In the genomic region with DNA sequence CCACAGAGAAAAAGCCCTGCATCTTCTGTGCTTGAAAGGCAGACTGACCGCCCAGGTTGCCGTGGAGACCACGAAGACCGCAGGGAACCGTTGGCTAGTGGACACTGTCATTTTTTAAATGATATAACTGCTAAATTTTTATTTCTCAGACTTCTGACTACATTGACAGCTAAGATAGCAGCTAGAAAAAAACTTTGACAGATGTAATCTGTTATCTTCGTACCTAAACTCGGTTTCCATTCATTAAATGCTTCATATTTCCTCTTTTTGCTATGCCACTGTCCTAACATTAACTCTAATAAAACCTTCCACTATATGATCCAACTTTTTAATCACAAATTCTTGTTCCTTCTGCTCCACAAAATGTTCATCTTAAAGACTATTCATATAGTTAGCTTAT, we compare ENCODE assay signal across 52 mouse cellular contexts. TPM values are rescaled to one million over a fixed set of nuclear protein-coding genes. Genes with fewer than 3 reads are reported as not detected.
"Had no signal": no experiment of that assay in that cellular context is flagged by ENCODE, and none has a peak within 500 bp of the region (broad histone marks: within the 10 kb centered on the region; RNA-seq: fewer than 3 reads in every experiment).

No protein-coding gene starts in this region.

- H3K36me3 ChIP-seq: heart, embryonic 12.5 days; heart, embryonic 13.5 days; heart, embryonic 15.5 days; hindbrain, embryonic 10.5 days; hindbrain, embryonic 12.5 days; hindbrain, embryonic 13.5 days; hindbrain, embryonic 15.5 days; intestine, embryonic 15.5 days; kidney, embryonic 15.5 days had no signal

- H3K27ac ChIP-seq: heart, embryonic 13.5 days; heart, embryonic 15.5 days; hindbrain, embryonic 10.5 days; hindbrain, embryonic 12.5 days; hindbrain, embryonic 13.5 days; hindbrain, embryonic 14.5 days; hindbrain, embryonic 15.5 days; hindbrain, postnatal 0 days; intestine, embryonic 15.5 days; kidney, embryonic 15.5 days; kidney, postnatal 0 days; layer of hippocampus, adult 2 months; left cerebral cortex, adult 2 months had no signal

- H3K9ac ChIP-seq: heart, embryonic 12.5 days; heart, embryonic 13.5 days; heart, embryonic 15.5 days; hindbrain, embryonic 12.5 days; hindbrain, embryonic 13.5 days; hindbrain, embryonic 14.5 days; hindbrain, embryonic 15.5 days; intestine, embryonic 15.5 days; kidney, embryonic 15.5 days had no signal

- H3K4me3 ChIP-seq: heart, embryonic 12.5 days; heart, embryonic 13.5 days; heart, embryonic 15.5 days; hindbrain, embryonic 10.5 days; hindbrain, embryonic 12.5 days; hindbrain, embryonic 13.5 days; hindbrain, embryonic 15.5 days; intestine, embryonic 15.5 days; kidney, embryonic 15.5 days; layer of hippocampus, adult 2 months; left cerebral cortex, adult 2 months had no signal

- ATAC-seq: hindbrain, embryonic 16.5 days; hindbrain, postnatal 0 days; inflammation-experienced regulatory T-cells, adult 6 months; intestine, embryonic 15.5 days; intestine, embryonic 16.5 days; intestine, postnatal 0 days had no signal

- H3K27me3 ChIP-seq: heart, embryonic 15.5 days; hindbrain, embryonic 12.5 days; hindbrain, embryonic 13.5 days; hindbrain, embryonic 15.5 days; intestine, embryonic 15.5 days had no signal

- H3K4me1 ChIP-seq: heart, embryonic 12.5 days; heart, embryonic 13.5 days; heart, embryonic 15.5 days; hindbrain, embryonic 12.5 days; hindbrain, embryonic 13.5 days; hindbrain, embryonic 15.5 days; intestine, embryonic 15.5 days; kidney, embryonic 15.5 days had no signal

- H3K4me2 ChIP-seq: heart, embryonic 11.5 days; heart, embryonic 12.5 days; heart, embryonic 13.5 days; heart, embryonic 15.5 days; hindbrain, embryonic 12.5 days; hindbrain, embryonic 13.5 days; hindbrain, embryonic 14.5 days; hindbrain, embryonic 15.5 days; intestine, embryonic 15.5 days; kidney, embryonic 15.5 days had no signal

- DNase-seq: heart, postnatal 10 days; heart, postnatal 14 days; heart, postnatal 36 days; heart, postnatal 4 days; kidney, adult 11 months; kidney, adult 18-20 months; kidney, adult 2 months; kidney, adult 8-10 months; kidney, adult 9 months; kidney, postnatal 10 days; kidney, postnatal 14 days; kidney, postnatal 25 days; kidney, postnatal 36 days; kidney, postnatal 4 days; layer of hippocampus, adult 9-11 months; layer of hippocampus, postnatal 36 days had no signal

- H3K9me3 ChIP-seq: heart, embryonic 12.5 days; heart, embryonic 15.5 days; hindbrain, embryonic 12.5 days; hindbrain, embryonic 15.5 days; intestine, embryonic 15.5 days; kidney, embryonic 15.5 days had no signal

RNA-seq across cellular contexts. Expression of gene Psg17, which starts 8.1 kb away (rescaled TPM):
- total RNA-seq: heart, postnatal 10 days; heart, postnatal 14 days; heart, postnatal 25 days; heart, postnatal 36 days; heart, postnatal 4 days; hematopoietic stem cell, adult 5-6 weeks; hindbrain, postnatal 0 days; layer of hippocampus, adult 18-20 months; layer of hippocampus, adult 2 months; layer of hippocampus, postnatal 10 days; layer of hippocampus, postnatal 14 days; layer of hippocampus, postnatal 25 days; layer of hippocampus, postnatal 36 days; left cerebral cortex, adult 18-20 months; left cerebral cortex, adult 2 months; left cerebral cortex, adult 8-10 months had no signal
- polyA plus RNA-seq: heart, embryonic 12.5 days; heart, embryonic 13.5 days; heart, embryonic 14.5 days; heart, embryonic 15.5 days; heart, embryonic 16.5 days; heart, postnatal 0 days; hindbrain, embryonic 10.5 days; hindbrain, embryonic 11.5 days; hindbrain, embryonic 12.5 days; hindbrain, embryonic 13.5 days; hindbrain, embryonic 16.5 days; hindbrain, postnatal 0 days; inflammation-experienced regulatory T-cells, adult 6 months; intestine, postnatal 0 days; kidney, embryonic 14.5 days; kidney, embryonic 16.5 days; kidney, postnatal 0 days had no signal

RNA-seq across cellular contexts. Expression of gene Mill2, which starts 10.2 kb away (rescaled TPM):
- polyA plus RNA-seq: heart, embryonic 11.5 days had no signal

RNA-seq across cellular contexts. Expression of gene Psg19, which starts 31.2 kb away (rescaled TPM):
- total RNA-seq: heart, postnatal 10 days; heart, postnatal 14 days; heart, postnatal 25 days; heart, postnatal 36 days; heart, postnatal 4 days; hematopoietic stem cell, adult 5-6 weeks; hindbrain, postnatal 0 days; layer of hippocampus, adult 18-20 months; layer of hippocampus, adult 2 months; layer of hippocampus, adult 8-10 months; layer of hippocampus, postnatal 10 days; layer of hippocampus, postnatal 14 days; layer of hippocampus, postnatal 25 days; layer of hippocampus, postnatal 36 days; left cerebral cortex, adult 18-20 months; left cerebral cortex, adult 2 months; left cerebral cortex, adult 8-10 months had no signal
- polyA plus RNA-seq: heart, embryonic 11.5 days; heart, embryonic 12.5 days; heart, embryonic 13.5 days; heart, embryonic 14.5 days; heart, embryonic 15.5 days; heart, embryonic 16.5 days; heart, postnatal 0 days; hindbrain, embryonic 10.5 days; hindbrain, embryonic 11.5 days; hindbrain, embryonic 12.5 days; hindbrain, embryonic 13.5 days; hindbrain, embryonic 14.5 days; hindbrain, embryonic 15.5 days; hindbrain, embryonic 16.5 days; hindbrain, postnatal 0 days; inflammation-experienced regulatory T-cells, adult 6 months; intestine, embryonic 14.5 days; intestine, embryonic 15.5 days; intestine, embryonic 16.5 days; intestine, postnatal 0 days; kidney, adult 2 months; kidney, embryonic 14.5 days; kidney, embryonic 15.5 days; kidney, embryonic 16.5 days; kidney, postnatal 0 days; large intestine, adult 2 months had no signal
